Mouse (Mus musculus): Measurements from ENCODE around the gene Ankrd40.
A peak's percentile ranks its signal among the peaks of the same experiment; 100 is the strongest.

Ankrd40 gene

DNA sequence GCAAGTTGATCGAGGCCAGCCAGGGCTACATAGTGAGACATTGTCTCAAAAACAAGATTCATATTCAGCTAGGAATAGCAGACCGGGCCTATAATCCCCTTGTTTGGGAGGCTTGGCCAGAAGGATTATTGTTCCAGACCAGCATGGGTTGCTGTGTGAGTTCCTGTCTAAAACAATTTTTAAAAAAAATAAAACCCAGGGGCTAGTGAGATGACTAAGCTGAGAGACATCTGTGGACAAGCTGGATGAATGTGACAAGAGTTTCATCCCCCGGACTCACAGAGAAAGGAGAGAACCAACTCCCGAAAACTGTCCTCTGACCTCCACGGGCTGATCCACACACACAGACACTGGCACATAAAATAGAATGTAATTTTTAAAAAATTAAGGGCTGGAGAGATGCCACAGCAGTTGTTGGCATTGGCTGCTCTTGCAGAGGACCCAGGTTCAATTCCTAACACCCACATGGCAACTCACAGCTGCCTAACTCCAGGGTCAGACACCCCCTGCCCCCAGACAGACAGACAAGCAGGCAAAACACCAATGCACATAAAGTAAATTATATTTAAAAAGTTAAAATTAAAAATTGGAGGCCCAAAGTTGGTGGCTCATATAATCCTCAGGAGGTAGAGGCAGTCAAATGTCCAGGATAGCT is 4.4 kb upstream of the Ankrd40 start:
- DNase-seq (ENCODE audit: low read depth, low spot score), result no peak

- no peak for DNase-seq (ENCODE audit: low read depth, low spot score)
Measured at GRCm38 (mm10) chr11:94324618-94325017, 3.2 kb upstream of the Ankrd40 start.

DNA sequence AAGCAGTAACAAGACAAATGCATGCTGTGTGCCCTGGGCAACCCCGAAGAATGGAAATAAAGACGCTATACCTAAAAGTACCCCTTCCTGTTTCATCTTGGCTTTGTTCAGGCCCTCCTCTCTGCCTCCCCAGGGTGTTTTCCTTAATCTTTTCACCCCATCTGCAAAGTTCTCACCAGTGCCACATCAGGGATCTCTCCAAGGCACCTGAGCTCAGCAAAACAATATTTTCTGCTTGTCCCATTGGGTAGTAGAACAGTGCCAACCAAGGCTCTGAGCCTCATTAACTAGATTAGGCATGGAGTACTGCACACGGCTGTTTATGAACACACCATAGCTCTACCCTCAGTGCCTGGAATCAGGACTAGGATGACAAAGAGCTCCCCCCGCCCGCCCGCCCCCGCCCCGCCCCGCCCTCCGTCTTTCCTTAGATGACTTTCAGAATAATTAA is 815 bp upstream of the Ankrd40 start:
- peak; percentile 94 for DNase-seq (ENCODE audit: low read depth, low spot score)

DNA sequence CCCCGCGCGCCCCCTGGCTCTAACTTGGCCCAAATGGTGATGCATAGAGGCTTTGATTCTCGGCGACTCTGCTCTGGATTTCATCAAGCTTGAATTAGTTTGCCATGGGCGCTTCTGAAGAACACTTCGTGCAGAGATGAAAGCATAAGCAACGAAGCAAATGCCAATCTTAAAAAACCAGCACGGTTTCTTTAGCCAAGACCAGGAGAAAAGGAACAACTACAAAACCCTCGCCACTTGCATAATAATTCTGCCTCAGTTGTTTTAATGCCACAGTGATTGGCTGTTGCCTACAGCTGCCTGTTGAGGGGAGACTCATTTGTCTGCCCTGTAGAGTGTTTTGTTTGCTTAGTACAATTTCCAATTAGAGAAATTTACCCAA is 834 bp downstream of the Ankrd40 start:
- DNase-seq (ENCODE audit: low read depth, low spot score), result peak; percentile 60

GRCm38 (mm10) chr11:94329270-94329891 is 1.6 kb downstream of the Ankrd40 start:
- peak; percentile 92 for DNase-seq (ENCODE audit: low read depth, low spot score)

DNA sequence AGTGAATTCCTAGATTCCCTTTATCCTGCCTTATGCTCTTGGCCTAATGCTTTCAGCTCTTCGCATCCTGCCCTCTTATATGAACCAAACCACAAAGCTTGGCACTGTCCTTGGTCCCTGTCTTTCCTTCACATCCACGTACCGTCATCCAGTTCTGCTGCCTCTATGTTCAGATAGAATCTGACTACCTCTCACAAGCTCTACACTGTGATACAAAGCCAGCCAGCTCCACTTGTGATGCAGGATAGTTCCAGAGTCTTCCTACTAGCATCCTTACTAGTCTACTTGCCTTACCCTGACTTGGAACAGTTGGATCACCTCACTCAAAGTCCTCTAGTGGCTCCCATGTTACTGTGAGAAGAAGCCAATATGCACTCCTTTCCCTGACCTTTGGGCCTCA is 2.4 kb downstream of the Ankrd40 start:
- no peak for DNase-seq (ENCODE audit: low read depth, low spot score)

- DNase-seq (ENCODE audit: low read depth, low spot score), result peak; percentile 69
Measured at GRCm38 (mm10) chr11:94332726-94333125, 4.9 kb downstream of the Ankrd40 start.

- DNase-seq (ENCODE audit: low read depth, low spot score), result no peak
Measured at GRCm38 (mm10) chr11:94334386-94334968, 6.7 kb downstream of the Ankrd40 start.

DNA sequence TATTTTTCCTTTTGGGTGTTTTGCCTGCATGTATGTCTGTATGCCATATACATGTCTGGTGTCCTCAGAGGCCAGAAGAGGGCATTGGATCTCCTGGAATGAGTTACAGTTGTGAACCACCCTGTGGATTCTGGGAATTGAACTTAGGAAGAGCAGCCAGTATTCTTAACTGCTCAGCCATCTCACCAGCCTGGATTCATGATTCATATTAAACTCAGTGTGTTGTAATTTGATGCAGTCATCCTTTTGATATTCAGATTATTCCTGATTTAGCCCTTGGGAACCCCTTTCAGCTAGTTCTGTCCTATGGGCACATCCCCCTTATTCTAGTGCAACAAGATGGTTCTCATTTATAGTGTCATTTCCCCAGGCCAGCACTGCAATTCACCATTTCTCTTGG is 8.8 kb downstream of the Ankrd40 start:
- DNase-seq (ENCODE audit: low read depth, low spot score), result no peak

DNA sequence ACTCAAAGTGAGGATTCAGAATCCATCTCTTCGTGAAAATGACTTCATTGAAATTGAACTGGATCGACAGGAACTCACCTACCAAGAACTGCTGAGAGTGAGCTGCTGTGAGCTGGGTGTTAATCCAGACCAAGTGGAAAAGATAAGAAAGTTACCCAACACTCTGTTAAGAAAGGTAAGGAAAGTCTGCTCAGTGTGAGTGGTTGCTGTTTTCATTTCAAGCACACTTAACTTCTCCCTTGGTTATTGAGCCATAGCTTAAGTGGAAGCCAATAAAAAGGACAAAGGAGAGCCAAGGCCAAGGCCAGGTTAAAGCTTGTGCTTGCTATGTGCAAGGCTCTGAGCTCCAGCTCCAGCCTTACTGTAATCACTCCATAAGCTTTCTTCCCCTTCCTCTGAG is 10.5 kb downstream of the Ankrd40 start:
- no peak for DNase-seq (ENCODE audit: low read depth, low spot score)

DNA sequence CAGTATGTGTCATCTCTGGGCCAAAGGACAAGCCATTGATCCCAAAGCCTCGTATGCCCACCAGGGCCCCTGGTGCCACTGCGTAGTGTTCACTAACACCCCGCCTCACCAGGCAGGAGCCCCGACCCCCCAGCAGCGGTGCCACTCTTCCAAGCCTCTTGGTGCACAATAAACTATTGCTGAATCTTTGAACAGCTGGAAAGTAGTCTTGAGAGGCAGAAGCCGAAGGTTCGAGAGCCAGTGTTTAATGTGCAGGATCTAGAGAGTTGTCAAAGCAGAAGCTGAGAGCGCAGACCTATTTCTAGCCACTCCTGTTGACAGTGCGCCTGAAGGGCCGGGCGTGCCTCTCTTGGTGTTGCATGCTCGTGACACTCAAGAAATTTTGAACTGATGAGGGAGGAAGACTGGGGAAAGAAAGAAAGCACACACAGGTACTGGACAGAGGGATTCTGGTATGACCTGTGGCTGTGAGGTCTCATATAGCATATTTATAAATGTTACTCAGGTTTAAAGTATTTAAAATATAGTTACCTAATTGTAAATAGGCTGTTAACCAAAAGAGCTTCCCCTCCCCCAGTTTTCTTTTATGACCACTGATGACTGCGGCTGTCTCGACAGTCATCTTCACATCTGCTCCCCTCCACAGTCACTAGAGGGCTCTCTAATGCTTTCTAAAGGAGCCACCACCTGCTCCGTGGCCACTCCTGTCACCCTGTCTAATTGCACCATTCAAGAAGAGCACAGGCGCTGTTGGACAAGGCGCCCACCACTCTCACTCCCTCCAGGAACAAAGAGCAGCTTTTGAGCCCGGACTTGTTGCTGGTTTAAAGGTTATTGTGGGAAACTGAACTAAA is 12.2 kb downstream of the Ankrd40 start:
- DNase-seq (ENCODE audit: low read depth, low spot score), result peak; percentile 88

GRCm38 (mm10) chr11:94340948-94341933 is 13.4 kb downstream of the Ankrd40 start:
- no peak for DNase-seq (ENCODE audit: low read depth, low spot score)

DNA sequence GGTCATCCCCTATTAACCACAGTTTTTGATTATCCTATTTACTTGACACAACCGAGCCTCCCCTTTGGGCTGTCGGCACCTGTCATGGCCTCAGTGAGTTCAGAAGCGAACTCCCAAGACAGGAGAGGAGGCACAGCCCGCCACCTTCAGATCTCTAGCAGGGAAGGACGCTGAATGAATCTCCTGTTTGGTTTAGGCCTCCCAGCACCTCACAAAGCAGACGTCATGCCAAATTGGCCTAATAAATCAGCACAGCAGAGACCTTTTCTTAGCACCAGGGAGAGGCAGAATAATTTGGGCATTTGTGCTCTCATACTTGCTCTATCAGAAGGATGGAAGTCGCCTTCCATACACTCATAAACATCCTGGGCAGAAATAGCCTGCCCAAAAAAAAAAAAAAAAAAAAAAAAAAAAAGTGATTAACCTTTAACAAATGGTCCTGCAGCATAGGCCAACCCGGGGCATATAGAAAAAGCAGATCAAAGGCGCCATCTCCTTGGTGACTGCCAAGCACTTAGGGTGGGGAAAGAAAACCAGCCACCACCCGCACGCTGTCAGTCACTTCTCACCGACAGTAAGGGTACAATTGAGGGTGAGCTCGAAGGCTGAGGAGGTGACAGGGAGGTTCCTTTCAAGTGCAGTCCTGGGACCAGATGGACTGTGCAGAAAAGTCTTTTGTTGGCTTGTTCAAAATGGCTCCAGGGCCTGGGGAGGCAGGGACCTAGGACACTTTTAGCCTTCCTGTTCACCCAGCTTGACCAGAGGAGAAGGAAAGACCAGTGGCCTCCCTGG is 14.5 kb downstream of the Ankrd40 start:
- peak; percentile 35 for DNase-seq (ENCODE audit: low read depth, low spot score)

DNA sequence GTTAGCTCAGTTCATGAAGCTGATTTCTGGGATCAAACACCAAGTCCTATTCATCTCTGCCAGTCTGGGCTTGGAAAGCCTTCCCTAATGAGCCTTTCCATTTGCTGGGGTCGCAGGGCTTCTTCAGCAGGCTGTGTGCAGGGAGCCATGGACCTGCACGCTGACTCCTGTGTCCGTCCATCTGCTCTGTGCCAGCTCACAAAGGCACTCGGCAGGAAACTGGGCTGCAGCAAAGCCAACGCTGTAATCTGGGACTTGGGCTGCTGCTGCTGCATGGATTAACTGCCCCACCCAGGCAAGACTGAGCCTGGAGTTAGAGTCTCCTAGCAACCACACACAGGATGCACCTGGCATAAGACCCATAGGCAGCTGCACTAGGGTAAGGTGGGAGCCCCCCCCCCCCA is 16.2 kb downstream of the Ankrd40 start:
- peak; percentile 44 for DNase-seq (ENCODE audit: low read depth, low spot score)

- no peak for DNase-seq (ENCODE audit: low read depth, low spot score)
Measured at GRCm38 (mm10) chr11:94344470-94344869, 16.7 kb downstream of the Ankrd40 start.

DNA sequence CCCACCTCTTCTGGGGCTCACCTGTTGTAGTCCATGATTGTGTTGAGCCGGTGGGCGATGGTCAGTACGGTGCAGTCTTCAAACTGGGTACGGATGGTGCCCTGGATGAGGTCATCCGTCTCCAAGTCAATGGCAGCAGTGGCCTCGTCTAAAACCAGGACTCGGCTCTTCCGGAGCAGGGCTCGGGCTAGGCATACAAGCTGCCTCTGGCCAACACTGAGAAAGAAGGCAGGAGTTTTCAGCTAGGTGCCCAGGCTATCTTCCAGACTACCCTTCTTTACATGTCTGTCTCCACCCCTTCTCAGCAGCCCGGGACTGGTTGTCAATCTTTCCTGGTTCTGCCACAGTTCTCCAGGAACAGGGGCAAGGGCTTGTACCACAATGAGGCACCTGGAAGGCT is 18.1 kb downstream of the Ankrd40 start:
- no peak for DNase-seq (ENCODE audit: low read depth, low spot score)

GRCm38 (mm10) chr11:94346611-94347010 is 18.8 kb downstream of the Ankrd40 start:
- DNase-seq (ENCODE audit: low read depth, low spot score), result no peak

- DNase-seq (ENCODE audit: low read depth, low spot score), result no peak
Measured at GRCm38 (mm10) chr11:94347063-94347575, 19.3 kb downstream of the Ankrd40 start.

GRCm38 (mm10) chr11:94349839-94350238 is 22.0 kb downstream of the Ankrd40 start:
- DNase-seq (ENCODE audit: low read depth, low spot score), result no peak

DNA sequence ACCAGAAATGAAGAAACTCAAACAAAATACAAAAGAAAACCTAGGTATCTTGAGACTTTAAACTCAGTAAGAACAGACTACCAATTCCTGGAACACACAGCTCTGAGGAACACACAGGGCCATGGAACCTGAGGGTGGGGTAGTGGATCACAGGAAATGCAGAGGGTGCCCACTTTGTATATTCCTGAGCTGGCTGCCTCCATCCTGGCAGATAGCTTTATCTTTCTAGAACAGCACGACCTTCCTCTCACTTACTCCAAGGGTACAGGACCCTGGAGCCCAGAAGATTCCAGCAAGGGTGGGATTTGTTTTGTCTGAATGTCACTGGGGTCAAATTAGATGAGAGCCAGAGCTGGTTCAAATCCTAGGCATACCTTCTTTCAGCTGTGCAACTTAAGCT is 22.5 kb downstream of the Ankrd40 start:
- DNase-seq (ENCODE audit: low read depth, low spot score), result no peak

Data from brain, adult 2 months (tissue).